Mouse (Mus musculus) lung, postnatal 25 days (tissue): ENCODE measurements at regions not wholly inside any gene's neighbourhood (a gene's known extent, or its start where the extent isn't known, plus 50 kb on each side); places are given as distances from the start of the nearest gene placed in this dataset.

ENCODE experiments used
- DNase-seq: peaks from one replicate; pipeline ENCODE4 v3.0.0; 2022; ENCODE audit warnings: low spot score

- no peak for DNase-seq
These were observed 343.8 kb downstream of the Tmem161b start for GRCm38 (mm10) chr13:84565644-84566532.

DNA sequence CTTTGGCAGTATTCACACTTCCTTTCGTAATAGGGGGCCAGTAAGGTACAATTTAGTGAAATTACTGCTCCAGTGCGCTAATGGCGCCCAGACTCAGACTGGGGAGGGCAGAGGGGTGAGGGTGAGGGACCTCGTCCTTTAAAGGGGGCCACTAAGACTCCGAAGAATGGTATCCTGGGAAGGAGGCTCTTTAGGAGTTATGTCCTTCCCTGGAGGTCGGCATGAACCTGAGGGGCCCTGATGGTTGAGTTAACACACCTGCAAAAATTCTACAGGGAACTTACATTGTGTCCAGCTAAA is 344.4 kb downstream of the Tmem161b start:
- no peak for DNase-seq

- no peak for DNase-seq
These were observed 347.3 kb downstream of the Tmem161b start for GRCm38 (mm10) chr13:84569371-84569770.

DNA sequence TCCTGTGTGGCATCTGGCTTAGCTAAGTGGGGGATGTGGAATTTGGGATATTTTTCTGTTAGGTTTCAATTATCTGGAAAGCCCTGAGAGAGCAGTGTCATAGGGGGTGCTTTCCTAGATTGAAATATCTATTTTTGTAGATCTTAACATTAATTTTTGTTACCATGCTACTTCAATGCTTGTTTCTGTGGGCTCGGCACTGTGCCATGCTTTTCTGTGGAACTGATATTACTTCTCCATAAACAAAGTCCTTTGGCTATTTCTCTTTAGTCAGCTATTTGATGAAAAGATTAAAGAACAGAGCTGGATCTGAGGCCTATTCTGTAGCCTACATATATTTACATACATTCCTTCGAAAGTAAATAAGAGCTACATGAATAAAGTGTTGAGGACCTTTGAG is 348.1 kb downstream of the Tmem161b start:
- no peak for DNase-seq

DNA sequence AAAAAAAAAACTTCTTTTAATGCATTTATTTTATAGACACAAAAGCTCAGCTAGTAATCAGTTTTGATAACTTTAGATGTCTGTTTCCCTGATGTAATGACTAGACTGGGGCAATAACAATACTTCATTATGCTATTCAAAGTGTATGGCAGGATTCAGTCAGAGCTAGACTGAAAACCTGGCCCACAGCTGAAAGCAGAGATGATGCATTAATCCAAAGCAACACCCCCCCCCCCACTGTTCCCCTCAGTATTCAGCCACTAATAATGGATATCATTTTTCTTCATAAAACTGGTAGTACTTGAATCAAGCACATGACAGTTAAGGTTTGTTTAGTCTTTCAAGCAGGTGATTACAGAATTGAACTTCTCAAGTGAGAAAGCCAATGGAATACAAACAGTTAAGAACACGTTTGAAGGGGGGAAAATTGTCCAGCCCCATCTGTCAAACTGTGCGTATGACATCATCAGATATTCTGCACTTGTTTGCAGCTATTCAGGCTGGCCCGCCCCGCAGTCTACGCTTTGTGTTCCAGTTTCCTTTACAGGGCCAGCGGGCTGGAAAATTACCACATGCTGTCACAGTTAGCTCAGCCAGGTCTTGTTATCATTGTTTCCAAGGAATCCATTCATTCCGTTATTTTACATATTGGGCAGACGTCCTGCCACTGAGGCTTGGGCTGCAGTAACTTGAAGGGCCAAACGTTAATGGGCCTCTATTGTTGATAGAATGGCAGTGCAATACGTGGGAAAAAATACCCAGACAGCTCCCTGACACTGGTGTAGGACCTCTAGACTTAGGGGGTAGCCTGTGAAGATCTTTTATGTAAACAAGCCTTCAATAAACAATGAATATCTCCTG is 349.1 kb downstream of the Tmem161b start:
- peak; percentile 3 for DNase-seq

- DNase-seq: no peak
These were observed 349.7 kb downstream of the Tmem161b start for GRCm38 (mm10) chr13:84571845-84572193.

- DNase-seq: no peak
These were observed 350.1 kb downstream of the Tmem161b start for GRCm38 (mm10) chr13:84572231-84572630.

DNA sequence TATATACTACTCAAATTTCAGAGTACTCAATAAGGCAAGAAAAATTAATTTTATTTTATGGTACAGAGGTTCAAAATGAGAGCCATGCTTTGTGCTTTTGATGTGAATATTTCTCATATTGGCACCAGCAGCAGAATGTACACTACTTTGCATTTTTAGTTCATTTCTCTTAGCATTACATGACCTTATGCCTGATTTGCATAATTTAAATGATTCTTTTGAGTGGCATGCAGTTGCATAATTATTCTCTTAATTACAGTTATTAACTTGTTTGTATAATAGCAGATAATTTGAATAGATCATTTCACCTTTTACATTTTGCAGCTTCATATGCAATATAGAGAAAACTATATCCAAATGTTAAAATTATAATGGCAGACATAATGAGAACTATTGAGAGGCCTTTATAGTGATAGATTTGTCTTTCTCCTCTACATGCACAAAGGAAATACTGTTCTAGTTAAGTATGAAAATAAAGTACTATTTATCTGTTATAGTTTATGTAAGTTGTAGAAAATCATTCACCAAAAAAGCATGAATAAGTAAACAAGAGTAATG is 374.6 kb downstream of the Tmem161b start:
- no peak for DNase-seq

DNA sequence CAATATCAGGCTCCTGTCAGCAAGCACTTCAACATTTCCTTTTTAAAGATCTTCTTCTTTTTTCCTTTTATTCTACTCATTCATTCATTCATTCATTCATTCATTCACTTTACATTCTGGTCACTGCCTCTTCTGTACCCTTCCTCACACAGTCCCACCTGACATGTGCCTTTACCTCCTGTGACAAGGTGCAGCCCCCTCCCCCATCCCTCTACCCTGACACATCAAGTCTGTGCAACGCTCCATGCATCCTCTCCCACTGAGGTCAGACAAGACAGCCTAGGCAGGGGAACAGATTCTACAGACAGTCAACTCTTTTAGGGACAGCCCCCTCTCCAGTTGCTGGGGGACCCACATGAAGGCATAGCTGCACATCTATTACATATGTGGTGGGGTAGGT is 380.5 kb downstream of the Tmem161b start:
- no peak for DNase-seq

DNA sequence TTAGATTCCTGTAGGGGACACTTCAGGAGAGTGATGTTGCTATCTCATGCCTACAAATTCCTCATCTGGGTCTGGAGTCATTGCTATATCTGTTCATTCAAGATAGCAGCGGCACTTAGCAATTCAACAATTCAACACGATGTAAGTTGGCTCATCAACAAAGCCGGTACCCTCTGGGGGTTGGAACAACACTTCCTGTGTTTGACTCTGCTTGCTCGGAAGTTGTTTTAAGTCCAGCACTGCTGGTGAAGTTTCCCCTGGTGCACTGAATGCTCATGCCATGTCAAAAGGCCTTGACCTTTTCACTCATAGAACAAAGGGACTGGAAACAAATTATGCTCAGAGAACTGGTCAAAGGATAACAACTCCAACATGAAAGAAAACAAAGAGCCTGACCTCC is 390.4 kb downstream of the Tmem161b start:
- peak; percentile 4 for DNase-seq

DNA sequence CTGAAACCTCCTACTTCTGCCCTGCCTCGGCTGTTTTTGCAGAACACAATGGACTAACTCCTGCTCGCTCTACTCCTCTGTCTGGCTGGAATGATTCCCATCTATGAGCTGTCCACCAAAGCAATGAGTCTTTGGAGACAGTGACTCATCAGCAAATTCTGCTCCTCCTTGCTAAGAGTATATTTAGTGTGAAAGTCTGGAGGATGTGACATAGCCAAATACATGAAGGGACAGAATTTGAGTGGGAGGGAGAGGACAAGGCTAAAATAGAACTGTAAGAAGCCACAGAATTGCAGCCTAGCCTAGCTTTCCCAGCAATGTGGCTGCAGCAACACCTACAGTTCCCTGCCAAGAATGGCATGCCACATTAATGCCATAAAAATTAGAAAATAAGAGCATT is 390.9 kb downstream of the Tmem161b start:
- peak; percentile 3 for DNase-seq

DNA sequence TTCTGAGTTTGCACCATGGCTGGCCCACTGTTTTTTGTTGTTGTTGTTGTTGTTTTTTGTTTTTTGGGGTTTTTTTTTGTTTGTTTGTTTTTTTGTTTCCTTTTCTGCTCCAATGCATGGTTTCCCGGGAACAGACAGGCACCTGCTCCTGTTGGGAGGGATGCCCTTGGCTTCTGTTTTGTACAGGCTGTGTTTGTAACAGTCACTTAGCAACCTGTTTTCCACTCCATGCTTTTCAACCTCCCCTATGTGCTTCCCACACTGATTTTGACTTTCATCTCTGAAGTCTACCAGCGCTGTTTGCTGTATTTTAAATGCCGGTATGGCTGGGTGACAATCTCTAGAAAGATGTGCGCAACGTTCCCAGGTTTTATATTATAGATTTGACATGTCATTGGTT is 402.6 kb downstream of the Tmem161b start:
- no peak for DNase-seq

GRCm38 (mm10) chr13:84625527-84625926 is 403.4 kb downstream of the Tmem161b start:
- no peak for DNase-seq

DNA sequence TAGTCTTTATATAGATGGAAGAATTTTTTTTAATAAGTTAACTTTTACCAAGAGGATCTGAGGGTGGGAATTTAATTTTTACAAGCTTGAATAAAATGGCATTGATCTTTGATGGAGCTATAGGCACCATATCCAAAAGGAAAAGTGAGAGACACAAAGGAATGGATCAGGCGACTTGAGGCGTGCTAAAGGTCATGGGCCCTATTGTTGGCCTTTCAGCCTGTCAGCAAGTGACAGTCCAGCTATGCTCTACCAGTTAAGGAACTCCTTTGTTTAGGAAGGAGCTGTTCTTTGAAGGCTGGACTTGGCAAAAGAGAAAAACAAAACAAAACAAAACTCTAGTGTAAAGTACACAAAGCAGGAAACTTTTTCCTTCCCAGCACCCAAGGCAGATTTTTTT is 403.8 kb downstream of the Tmem161b start:
- DNase-seq: no peak

DNA sequence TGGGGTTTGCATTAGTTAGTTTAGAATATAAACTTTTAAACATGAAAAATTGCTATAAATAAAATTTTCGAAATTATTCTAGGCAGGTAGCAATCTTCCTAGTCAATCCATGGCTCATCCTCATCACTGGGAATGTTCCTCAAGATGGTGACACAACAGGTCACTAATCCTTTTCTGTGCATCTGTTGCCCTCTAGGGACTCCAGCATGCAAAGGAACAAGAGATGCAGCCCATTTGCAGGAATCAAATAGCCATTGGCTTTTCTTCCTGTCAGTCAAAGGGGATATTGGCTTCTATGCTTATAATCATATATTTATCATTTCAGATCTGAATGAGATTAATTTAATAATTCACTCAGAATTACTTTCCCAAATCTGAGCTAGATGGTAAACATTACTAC is 404.3 kb downstream of the Tmem161b start:
- no peak for DNase-seq

DNA sequence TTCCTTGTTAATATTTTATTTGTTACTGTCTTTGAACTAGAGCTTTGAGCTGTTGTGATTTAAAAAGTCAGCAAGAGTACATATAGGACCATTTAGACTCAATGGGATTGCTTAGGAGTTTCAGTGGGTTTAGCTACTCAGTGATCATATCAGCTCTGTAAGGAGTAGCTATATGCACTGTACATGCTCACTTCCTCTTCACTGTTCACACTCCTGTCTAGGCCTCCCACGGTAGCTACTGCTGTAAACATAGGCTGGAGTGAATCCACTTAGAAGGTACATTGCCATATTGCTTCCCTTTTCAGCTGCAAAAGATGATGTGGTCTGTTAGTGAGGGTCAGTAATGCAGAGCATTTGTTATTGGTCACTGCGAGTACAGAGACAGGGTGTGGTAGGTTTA is 408.6 kb downstream of the Tmem161b start:
- no peak for DNase-seq

- DNase-seq: no peak
These were observed 410.4 kb downstream of the Tmem161b start for GRCm38 (mm10) chr13:84632493-84632892.

DNA sequence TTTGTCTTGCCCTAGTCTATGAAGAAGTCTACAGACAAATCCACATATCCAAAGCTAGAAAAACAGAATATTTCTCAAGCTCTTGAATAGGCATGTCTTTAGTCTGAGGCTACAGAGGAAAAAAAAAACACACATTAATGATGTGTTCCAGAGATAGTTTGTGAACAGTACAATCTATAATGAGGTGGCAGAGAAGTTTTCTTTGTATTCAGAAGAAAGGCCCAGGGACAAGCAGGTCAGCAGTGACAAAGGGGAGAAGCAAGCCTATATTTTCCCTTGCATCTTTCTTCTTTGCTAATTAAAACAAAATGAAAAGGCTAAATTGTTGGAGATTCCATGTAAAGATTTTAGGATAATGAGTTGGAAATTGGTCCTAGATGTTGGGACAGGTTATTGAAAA is 414.7 kb downstream of the Tmem161b start:
- DNase-seq: no peak

- no peak for DNase-seq
These were observed 415.5 kb downstream of the Tmem161b start for GRCm38 (mm10) chr13:84637606-84638005.

- DNase-seq: no peak
These were observed 416.4 kb downstream of the Tmem161b start for GRCm38 (mm10) chr13:84638401-84638934.

GRCm38 (mm10) chr13:84639087-84640022 is 417.3 kb downstream of the Tmem161b start:
- no peak for DNase-seq

DNA sequence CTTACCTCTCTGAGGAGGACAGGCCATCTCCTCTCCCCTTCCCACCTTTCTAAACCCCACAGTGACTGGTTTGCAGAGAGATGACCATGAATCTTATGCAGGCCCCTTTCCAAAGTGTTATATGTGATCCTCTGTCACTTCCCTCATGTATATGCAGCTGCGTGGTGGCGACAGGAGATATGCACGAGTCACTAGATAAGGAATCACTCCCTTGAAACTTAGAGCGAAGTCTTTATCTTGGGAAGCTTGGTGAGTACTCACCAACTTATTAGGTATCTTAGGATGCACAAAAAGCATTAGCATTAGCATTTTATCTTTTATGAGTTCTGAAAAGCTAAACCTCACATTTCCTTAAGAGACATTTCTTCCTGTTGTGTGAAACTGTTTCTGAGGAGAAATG is 421.9 kb downstream of the Tmem161b start:
- no peak for DNase-seq
